Mouse (Mus musculus): ENCODE results near the gene Tshz3. TPM values are rescaled to one million over a fixed set of nuclear protein-coding genes. Genes with fewer than 3 reads are reported as not detected.

Tshz3 gene
- polyA plus RNA-seq, 1 experiment from 2014 or later: 4.0 TPM

DNA sequence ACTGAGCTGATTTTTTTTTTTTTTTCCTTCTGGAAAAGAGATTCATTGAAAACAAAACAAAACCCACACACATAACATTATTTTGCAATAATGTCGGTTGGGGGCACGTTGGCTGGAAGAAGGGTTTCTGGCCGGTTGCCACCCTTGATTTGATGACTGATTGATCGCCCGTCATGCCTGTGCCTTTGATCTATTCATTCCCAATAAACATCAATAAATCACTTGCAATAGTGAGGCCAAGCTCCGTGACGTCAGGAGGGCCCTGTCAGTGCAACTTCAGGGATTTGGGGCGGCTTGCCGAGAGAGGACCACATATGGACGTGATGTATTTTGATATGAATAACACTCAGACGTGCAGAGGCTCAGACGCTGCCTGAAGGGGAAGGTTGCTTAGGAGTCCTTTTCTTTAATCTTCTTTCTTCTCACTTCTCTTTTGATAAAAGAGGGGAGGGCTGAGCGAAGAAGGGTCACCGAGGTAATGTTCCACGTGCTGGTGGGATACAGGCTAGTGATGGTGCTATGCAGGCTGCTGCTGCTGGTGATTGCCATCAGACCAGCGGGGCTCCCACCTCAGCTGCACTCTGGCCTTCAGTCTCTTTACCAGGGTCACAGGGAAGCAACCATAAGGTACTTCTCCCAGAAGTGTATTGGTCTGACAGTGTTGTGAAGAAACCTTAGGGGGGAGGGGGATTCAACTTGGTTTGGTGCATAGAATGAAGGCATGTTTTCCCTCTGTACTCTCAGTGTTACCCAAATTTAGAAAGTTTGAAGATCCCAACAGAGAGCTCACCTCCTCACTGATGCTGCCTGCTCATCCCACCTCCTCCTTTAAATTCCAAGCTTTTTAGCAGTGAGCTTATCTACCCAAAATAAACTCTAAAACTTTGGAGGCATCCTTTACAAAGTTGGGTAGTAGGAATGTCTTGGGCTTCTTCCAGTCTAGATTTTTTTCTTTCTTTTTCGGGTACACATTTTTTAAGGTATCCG is 1.4 kb downstream of the Tshz3 start:
- Histone ChIP-seq H3K27me3 (replicated peaks; ENCODE audit: low read depth, poor library complexity, severe bottlenecking) (peaks cover 77% of the 10 kb centered on the region), H3K4me3 (peak overlapping the region; percentile 85), H3K27ac (replicated peaks) (no peak overlapping the region), H3K4me1 (peaks cover 45% of the 10 kb centered on the region), H3K36me3 (replicated peaks) (no peaks in the 10 kb centered on the region), H3K9me3 (no peaks in the 10 kb centered on the region)
- WGBS: 10% methylated on average over 18 of the region's 18 CpGs
- peak; percentile 52 for DNase-seq (ENCODE audit: low spot score)

DNA sequence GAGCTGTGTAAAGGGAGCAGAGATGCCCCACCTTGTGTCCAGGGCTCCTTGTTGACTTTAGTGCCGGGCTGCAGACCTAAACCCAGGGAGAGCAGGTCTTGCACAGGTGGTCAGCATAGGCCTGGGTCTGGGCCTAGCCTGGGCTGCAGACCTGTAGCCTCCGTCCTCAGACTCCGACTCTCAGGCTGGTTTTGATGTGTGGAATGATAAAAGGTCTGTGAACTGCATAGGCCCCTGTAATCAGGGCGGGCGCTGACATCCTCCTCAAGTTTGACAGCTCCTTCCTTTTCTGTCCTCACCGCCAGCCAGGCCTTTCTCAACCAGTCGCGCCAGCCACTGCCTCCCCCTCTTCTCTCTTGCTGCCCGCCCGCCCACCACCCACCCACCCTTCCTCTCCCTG is 8.7 kb downstream of the Tshz3 start:
- 33% methylated on average over 10 of the region's 10 CpGs for WGBS
- Histone ChIP-seq H3K36me3 (replicated peaks) (no peaks in the 10 kb centered on the region), H3K4me1 (peaks cover 58% of the 10 kb centered on the region), H3K9me3 (no peaks in the 10 kb centered on the region), H3K27ac (replicated peaks) (0 out of 2 replicates have a peak overlapping the region, but pooled peaks have one; percentile 44), H3K27me3 (replicated peaks; ENCODE audit: low read depth, poor library complexity, severe bottlenecking) (peaks cover 14% of the 10 kb centered on the region), H3K4me3 (no peak overlapping the region)
- DNase-seq (ENCODE audit: low spot score): peak; percentile 38

GRCm38 (mm10) chr7:36707266-36707665 is 9.3 kb downstream of the Tshz3 start:
- no peak for DNase-seq (ENCODE audit: low spot score)
- WGBS: 50% methylated on average over 10 of the region's 10 CpGs
- Histone ChIP-seq H3K4me3 (no peak overlapping the region), H3K27me3 (replicated peaks; ENCODE audit: low read depth, poor library complexity, severe bottlenecking) (peaks cover 8% of the 10 kb centered on the region), H3K9me3 (no peaks in the 10 kb centered on the region), H3K4me1 (peaks cover 58% of the 10 kb centered on the region), H3K36me3 (replicated peaks) (no peaks in the 10 kb centered on the region), H3K27ac (replicated peaks) (no peak overlapping the region)

DNA sequence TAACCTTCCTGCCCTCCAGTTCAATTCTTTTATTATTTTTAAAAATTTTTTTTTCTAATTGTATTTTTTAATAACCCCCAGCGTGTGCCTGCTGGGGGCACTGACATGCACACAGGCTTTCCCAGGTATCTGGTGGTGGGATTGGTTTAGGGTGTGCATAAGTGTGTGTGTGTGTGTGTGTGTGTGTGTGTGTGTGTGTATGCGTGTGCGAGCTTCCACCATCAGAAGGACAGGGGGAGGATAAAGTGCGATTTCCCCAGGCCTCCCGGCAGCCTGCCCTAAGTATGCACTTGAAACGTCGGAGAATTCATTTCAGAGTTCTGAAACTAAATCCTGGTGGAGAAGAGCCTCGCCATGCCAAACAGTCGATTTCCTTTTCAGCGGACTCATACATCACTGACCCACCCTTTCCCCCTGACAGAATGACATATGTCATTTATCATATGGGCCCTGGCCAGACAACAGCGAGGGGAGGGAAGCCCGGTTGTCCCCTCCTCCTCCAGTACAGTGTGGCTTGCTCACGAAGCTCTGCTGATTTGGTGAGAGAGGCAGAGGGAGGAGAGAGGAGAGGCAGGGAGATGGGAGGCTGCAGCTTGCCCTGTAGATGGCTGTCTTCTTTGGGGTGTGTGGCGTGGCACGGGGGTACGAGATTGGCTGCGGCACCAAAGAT is 9.9 kb downstream of the Tshz3 start:
- H3K4me3 ChIP-seq: peak overlapping the region; percentile 21; the same call in 1 of the 2 replicates
- no peaks in the 10 kb centered on the region for H3K9me3 ChIP-seq
- H3K36me3 ChIP-seq (replicated peaks): no peaks in the 10 kb centered on the region
- H3K27ac ChIP-seq (replicated peaks): peak overlapping the region; percentile 54
- no peak for DNase-seq (ENCODE audit: low spot score)
- H3K4me1 ChIP-seq: peaks cover 58% of the 10 kb centered on the region
- WGBS: 59% methylated on average over 17 of the region's 17 CpGs
- peaks cover 3% of the 10 kb centered on the region for H3K27me3 ChIP-seq (replicated peaks; ENCODE audit: low read depth, poor library complexity, severe bottlenecking)

DNA sequence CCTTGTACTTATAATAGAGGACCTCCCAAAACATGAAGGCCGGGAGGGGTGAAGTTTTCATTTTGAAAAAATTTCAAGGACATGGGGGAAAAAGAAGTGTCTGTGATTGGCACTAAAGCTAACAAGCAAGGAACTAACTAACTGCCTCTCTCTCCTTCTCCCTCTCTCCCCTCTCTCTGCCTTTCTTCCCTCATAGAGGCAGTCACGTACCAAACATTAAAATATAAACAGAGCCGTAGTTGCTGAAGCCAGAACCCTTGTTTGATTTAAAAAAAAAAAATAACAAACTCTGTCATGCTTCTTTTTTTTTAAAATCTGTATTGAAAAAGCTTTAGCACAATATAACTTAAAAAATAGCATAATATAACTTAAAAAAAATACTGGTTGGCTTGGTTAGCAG is 10.9 kb downstream of the Tshz3 start:
- no peak for DNase-seq (ENCODE audit: low spot score)
- no peaks in the 10 kb centered on the region for H3K27me3 ChIP-seq (replicated peaks; ENCODE audit: low read depth, poor library complexity, severe bottlenecking)
- H3K9me3 ChIP-seq: no peaks in the 10 kb centered on the region
- no peaks in the 10 kb centered on the region for H3K36me3 ChIP-seq (replicated peaks)
- 67% methylated on average over 3 of the region's 3 CpGs for WGBS
- peaks cover 60% of the 10 kb centered on the region for H3K4me1 ChIP-seq
- peak overlapping the region; percentile 21; the same call in 1 of the 2 replicates for H3K4me3 ChIP-seq
- no peak overlapping the region for H3K27ac ChIP-seq (replicated peaks)

DNA sequence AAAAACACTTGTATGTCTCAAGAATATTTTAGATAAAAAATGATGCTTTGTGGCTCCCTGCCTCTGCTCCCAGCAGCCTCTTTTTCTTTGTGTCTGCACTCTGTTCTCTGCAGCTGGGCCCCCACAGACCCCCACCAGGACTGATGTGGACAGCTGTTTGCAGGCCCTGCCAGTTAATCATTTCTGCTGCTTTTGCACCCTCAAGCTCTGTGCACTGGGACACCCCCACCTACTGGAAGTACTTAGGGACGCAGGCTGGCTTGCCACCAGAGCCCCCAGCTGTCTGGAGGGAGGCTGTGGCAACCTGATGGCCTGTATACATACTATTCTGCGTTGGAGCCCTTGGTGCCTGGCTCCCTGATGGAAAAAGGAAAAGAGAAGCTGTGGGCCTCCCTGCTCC is 11.3 kb downstream of the Tshz3 start:
- peaks cover 58% of the 10 kb centered on the region for H3K4me1 ChIP-seq
- WGBS: 27% methylated on average over 2 of the region's 2 CpGs
- DNase-seq (ENCODE audit: low spot score): peak; percentile 61
- no peak overlapping the region for H3K4me3 ChIP-seq
- peak overlapping the region; percentile 48; the same call in 1 of the 2 replicates for H3K27ac ChIP-seq (replicated peaks)
- no peaks in the 10 kb centered on the region for H3K27me3 ChIP-seq (replicated peaks; ENCODE audit: low read depth, poor library complexity, severe bottlenecking)
- H3K36me3 ChIP-seq (replicated peaks): no peaks in the 10 kb centered on the region
- no peaks in the 10 kb centered on the region for H3K9me3 ChIP-seq

DNA sequence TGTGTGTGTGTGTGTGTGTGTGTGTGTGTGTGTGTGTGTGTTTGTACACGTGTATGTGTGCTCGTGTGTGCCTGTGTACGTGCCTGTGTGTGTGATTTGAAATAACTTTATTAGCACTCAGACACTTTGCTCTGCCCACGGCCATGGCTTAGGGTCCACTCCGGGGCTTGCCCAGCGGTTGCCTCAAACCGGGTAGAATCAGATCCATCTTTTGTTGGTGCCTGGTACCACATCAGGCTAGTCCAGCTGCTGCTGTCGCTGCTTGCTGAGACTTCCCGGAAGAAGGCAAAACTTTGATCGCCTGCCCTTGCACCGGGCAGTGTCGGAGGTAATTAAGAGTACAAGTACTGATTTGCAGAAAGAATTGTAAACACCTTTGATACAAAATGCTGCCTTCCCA is 12.1 kb downstream of the Tshz3 start:
- Histone ChIP-seq H3K9me3 (no peaks in the 10 kb centered on the region), H3K27ac (replicated peaks) (peak overlapping the region; percentile 24; the same call in 1 of the 2 replicates), H3K27me3 (replicated peaks; ENCODE audit: low read depth, poor library complexity, severe bottlenecking) (no peaks in the 10 kb centered on the region), H3K36me3 (replicated peaks) (no peaks in the 10 kb centered on the region), H3K4me3 (no peak overlapping the region), H3K4me1 (peaks cover 56% of the 10 kb centered on the region)
- WGBS: 71% methylated on average over 12 of the region's 12 CpGs
- DNase-seq (ENCODE audit: low spot score): no peak

GRCm38 (mm10) chr7:36710387-36710786 is 12.5 kb downstream of the Tshz3 start:
- Histone ChIP-seq H3K4me1 (peaks cover 56% of the 10 kb centered on the region), H3K36me3 (replicated peaks) (no peaks in the 10 kb centered on the region), H3K27me3 (replicated peaks; ENCODE audit: low read depth, poor library complexity, severe bottlenecking) (no peaks in the 10 kb centered on the region), H3K4me3 (no peak overlapping the region), H3K9me3 (no peaks in the 10 kb centered on the region), H3K27ac (replicated peaks) (0 out of 2 replicates have a peak overlapping the region, but pooled peaks have one; percentile 24)
- no peak for DNase-seq (ENCODE audit: low spot score)
- WGBS: 75% methylated on average over 6 of the region's 6 CpGs

- no peaks in the 10 kb centered on the region for H3K27me3 ChIP-seq (replicated peaks; ENCODE audit: low read depth, poor library complexity, severe bottlenecking)
- H3K4me1 ChIP-seq: peaks cover 49% of the 10 kb centered on the region
- no peaks in the 10 kb centered on the region for H3K9me3 ChIP-seq
- WGBS: 55% methylated on average over 2 of the region's 2 CpGs
- no peak overlapping the region for H3K27ac ChIP-seq (replicated peaks)
- DNase-seq (ENCODE audit: low spot score): no peak
- H3K4me3 ChIP-seq: no peak overlapping the region
- no peaks in the 10 kb centered on the region for H3K36me3 ChIP-seq (replicated peaks)
Observed at GRCm38 (mm10) chr7:36711766-36712165, 13.8 kb downstream of the Tshz3 start.

DNA sequence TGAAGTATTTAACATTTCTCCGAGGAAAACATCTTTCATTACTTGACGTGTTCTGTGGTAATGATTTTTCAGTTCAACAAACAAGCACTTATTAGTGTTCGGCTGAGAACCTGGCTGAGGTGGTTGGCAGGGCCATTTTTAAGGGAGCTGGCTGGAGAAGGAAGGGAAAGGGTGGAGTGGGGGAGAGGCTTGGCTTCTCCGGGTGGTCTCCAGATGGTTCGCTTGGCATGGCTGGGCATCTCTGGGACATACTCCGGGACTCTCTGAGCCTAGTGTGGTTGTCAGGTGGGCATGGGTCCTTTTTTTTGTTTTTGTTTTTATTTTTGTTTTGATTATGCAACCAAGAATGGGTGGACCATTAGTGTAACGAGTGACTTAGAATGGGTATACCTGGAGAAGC is 16.4 kb downstream of the Tshz3 start:
- Histone ChIP-seq H3K27me3 (replicated peaks; ENCODE audit: low read depth, poor library complexity, severe bottlenecking) (no peaks in the 10 kb centered on the region), H3K4me3 (no peak overlapping the region), H3K36me3 (replicated peaks) (no peaks in the 10 kb centered on the region), H3K4me1 (peaks cover 37% of the 10 kb centered on the region), H3K27ac (replicated peaks) (no peak overlapping the region), H3K9me3 (no peaks in the 10 kb centered on the region)
- no peak for DNase-seq (ENCODE audit: low spot score)
- 88% methylated on average over 7 of the region's 7 CpGs for WGBS

GRCm38 (mm10) chr7:36717192-36717591 is 19.3 kb downstream of the Tshz3 start:
- Histone ChIP-seq H3K27me3 (replicated peaks; ENCODE audit: low read depth, poor library complexity, severe bottlenecking) (no peaks in the 10 kb centered on the region), H3K36me3 (replicated peaks) (no peaks in the 10 kb centered on the region), H3K9me3 (no peaks in the 10 kb centered on the region), H3K4me3 (no peak overlapping the region), H3K4me1 (peaks cover 28% of the 10 kb centered on the region), H3K27ac (replicated peaks) (no peak overlapping the region)
- DNase-seq (ENCODE audit: low spot score): no peak
- 36% methylated on average over 6 of the region's 6 CpGs for WGBS

DNA sequence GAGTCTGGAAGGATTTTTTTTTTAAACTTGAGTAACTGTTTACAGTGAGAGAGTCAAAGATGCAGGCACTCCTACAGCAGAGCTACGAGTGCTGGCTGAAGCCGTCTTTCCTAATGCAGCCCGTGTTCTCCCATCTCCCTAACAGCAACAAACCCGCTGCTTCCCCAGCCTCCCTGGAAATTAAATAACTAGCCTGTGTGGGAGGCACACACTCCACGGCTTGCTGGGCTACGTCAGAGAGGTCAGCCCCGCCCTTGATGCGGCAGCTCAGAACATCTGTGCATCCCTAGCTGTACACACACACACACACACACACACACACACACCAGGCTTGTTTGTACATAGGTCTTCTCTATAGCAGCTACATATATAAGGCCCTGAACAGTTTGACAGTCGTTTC is 22.9 kb downstream of the Tshz3 start:
- H3K27ac ChIP-seq (replicated peaks): no peak overlapping the region
- H3K9me3 ChIP-seq: no peaks in the 10 kb centered on the region
- no peaks in the 10 kb centered on the region for H3K36me3 ChIP-seq (replicated peaks)
- DNase-seq (ENCODE audit: low spot score): no peak
- peaks cover 28% of the 10 kb centered on the region for H3K4me1 ChIP-seq
- no peaks in the 10 kb centered on the region for H3K27me3 ChIP-seq (replicated peaks; ENCODE audit: low read depth, poor library complexity, severe bottlenecking)
- H3K4me3 ChIP-seq: no peak overlapping the region
- 55% methylated on average over 9 of the region's 9 CpGs for WGBS

Data from embryonic facial prominence, embryonic 10.5 days (tissue).